Mouse (Mus musculus) hindbrain, postnatal 0 days (tissue): ENCODE results near the gene Gm3417. TPM values are rescaled to one million over a fixed set of nuclear protein-coding genes. Genes with fewer than 3 reads are reported as not detected.
"Not testable (repeated sequence)": the region's sequence is repeated elsewhere in the genome, so short reads cannot be mapped to it uniquely, and the experiment has no call there.

ENCODE experiments used
- ATAC-seq: fragments of 200-750 bp; cut with Nextera tagmentation; 2 replicates; pipeline ENCODE4 v1.8.0; 2017; ENCODE audit warnings: mild to moderate bottlenecking, moderate TSS enrichment, moderate library complexity
- DNase-seq: peaks from one replicate; pipeline ENCODE4 v3.0.0-alpha.2; 2015; ENCODE audit warnings: low spot score
- H3K27ac ChIP-seq: fragments of 300-500 bp; sonication (generic); 2 replicates; pipeline ENCODE4 v1.5.1; 2014; ENCODE audit warnings: mild to moderate bottlenecking
- H3K27me3 ChIP-seq: fragments of 300-500 bp; sonication (generic); 2 replicates; pipeline ENCODE4 v1.6.1; 2014; ENCODE audit warnings: low read length, mixed read lengths; ENCODE audit not compliant: insufficient read depth
- H3K36me3 ChIP-seq: fragments of 300-500 bp; sonication (generic); 2 replicates; pipeline ENCODE4 v1.6.1; 2014; ENCODE audit warnings: low read length, mixed read lengths; ENCODE audit not compliant: insufficient read depth
- H3K4me1 ChIP-seq: fragments of 300-500 bp; sonication (generic); 2 replicates; pipeline ENCODE4 v1.6.1; 2014; ENCODE audit warnings: antibody characterized with exemption, low read length, mixed read lengths; ENCODE audit not compliant: insufficient read depth
- H3K4me2 ChIP-seq: fragments of 300-500 bp; sonication (generic); 2 replicates; pipeline ENCODE4 v1.6.1; 2014; ENCODE audit warnings: low read depth, mild to moderate bottlenecking, low read length, moderate library complexity, mixed read lengths
- H3K4me3 ChIP-seq: fragments of 300-500 bp; sonication (generic); 2 replicates; pipeline ENCODE4 v1.5.1; 2014; ENCODE audit warnings: low read length
- H3K9ac ChIP-seq: fragments of 300-500 bp; sonication (generic); replicated peaks from 2 replicates; pipeline ENCODE4 v1.6.1; 2014; ENCODE audit warnings: mild to moderate bottlenecking, low read length, moderate library complexity, mixed read lengths
- H3K9me3 ChIP-seq: fragments of 300-500 bp; sonication (generic); 2 replicates; pipeline ENCODE4 v1.6.1; 2016; ENCODE audit warnings: low read length, mixed read lengths
- WGBS: fragments of 180-500 bp; shearing (Covaris S2); extraction: QIAGEN DNeasy Blood & Tissue Kit; methylation state at CpG from one replicate; pipeline ENCODE4 v1.1.7; 2014; 5-methylcytosine and 5-hydroxymethylcytosine counted together
- polyA plus RNA-seq: library from polyadenylated mRNA; unstranded; fragments of >200 nt; fragmentation: Nextera tagmentation; extraction: Ambion mirVana; gene quantifications from 2 replicates; pipeline ENCODE4 v1.2.1, GENCODE M21; 2015
- total RNA-seq: library from RNA; depleted of rRNA; stranded (reverse); fragments of >200 nt; gene quantifications from 2 replicates; pipeline ENCODE4 v1.2.3, GENCODE M21; 2014; rRNA removed

Gene Gm3417
- 1.3 TPM in 1 of 2 replicates, not detected in the other for total RNA-seq
- polyA plus RNA-seq, result 1.3 and 3.3 TPM in 2 replicates

DNA sequence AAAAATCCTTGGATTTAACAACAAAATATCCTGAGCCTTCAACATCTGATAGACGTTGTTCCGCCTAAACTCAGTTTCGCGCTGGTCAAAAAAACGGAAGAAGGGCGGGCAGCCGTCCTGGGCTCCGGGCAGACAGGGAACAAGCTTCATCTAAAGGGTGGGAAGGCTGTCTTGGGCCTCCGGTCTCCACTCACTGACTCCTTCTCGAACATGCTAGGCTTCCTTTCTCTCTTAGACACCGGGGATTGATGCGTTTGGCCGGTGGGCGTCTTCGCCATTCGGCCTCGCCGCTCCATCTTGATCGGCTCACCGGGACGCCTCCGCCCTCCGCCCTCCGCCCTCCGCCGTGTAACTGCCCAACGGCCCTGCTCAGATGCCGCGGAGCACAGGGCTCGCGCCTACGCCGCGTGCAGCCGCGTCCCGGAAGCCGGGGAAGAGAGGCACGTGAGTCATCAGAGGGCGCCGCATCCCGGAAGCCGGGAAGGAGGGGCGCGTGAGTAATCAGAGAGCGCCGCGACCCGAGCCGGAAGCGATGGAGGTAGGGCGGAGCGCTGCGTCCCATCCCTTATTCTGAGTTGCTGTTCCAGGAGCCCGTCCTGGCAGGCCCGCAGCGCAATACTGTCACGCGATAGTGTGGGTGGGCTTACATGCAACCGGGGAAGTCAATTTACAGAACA is at the start of gene Gm3417, which contains the start of gene 9030025P20Rik:
Gm3417 (minus strand) TSS at position 429 of the 677 bp plus-strand sequence.
9030025P20Rik (plus strand) TSS at position 107 of the 677 bp plus-strand sequence.
- not testable (repeated sequence) for H3K4me2 ChIP-seq, H3K9me3 ChIP-seq

GRCm38 (mm10) chr17:15025513-15025912 is 46.9 kb upstream of the Gm3417 start:
- H3K27ac ChIP-seq, H3K4me3 ChIP-seq, H3K36me3 ChIP-seq, DNase-seq, H3K9me3 ChIP-seq, H3K27me3 ChIP-seq, ATAC-seq, H3K4me1 ChIP-seq, H3K9ac ChIP-seq, H3K4me2 ChIP-seq: not testable (repeated sequence)
- WGBS, result no CpG with 5 or more reads among the region's 6 CpGs

More for the DNA sequence above, at the start of gene Gm3417, which contains the start of gene 9030025P20Rik:
- not testable (repeated sequence) for H3K9ac ChIP-seq, H3K27ac ChIP-seq, H3K36me3 ChIP-seq, H3K27me3 ChIP-seq, H3K4me1 ChIP-seq, DNase-seq, H3K4me3 ChIP-seq
- ATAC-seq, result peak; percentile 99
- no CpG with 5 or more reads among the region's 60 CpGs for WGBS

GRCm38 (mm10) chr17:15024502-15025193 is 46.1 kb upstream of the Gm3417 start:
- WGBS, result no CpG with 5 or more reads among the region's 48 CpGs
- H3K4me1 ChIP-seq, H3K36me3 ChIP-seq, H3K27me3 ChIP-seq, H3K9ac ChIP-seq, H3K9me3 ChIP-seq, H3K27ac ChIP-seq, H3K4me3 ChIP-seq, DNase-seq, H3K4me2 ChIP-seq: not testable (repeated sequence)
- peak; percentile 89 for ATAC-seq

GRCm38 (mm10) chr17:15023878-15024492 is 45.4 kb upstream of the Gm3417 start:
- peak; percentile 83 for ATAC-seq
- WGBS, result no CpG with 5 or more reads among the region's 97 CpGs
- not testable (repeated sequence) for H3K27ac ChIP-seq

GRCm38 (mm10) chr17:15021503-15022220 is 43.1 kb upstream of the Gm3417 start:
- H3K9me3 ChIP-seq, DNase-seq, ATAC-seq: not testable (repeated sequence)

More at GRCm38 (mm10) chr17:15023878-15024492, 45.4 kb upstream of the Gm3417 start:
- not testable (repeated sequence) for H3K36me3 ChIP-seq, H3K27me3 ChIP-seq, H3K9ac ChIP-seq, DNase-seq, H3K9me3 ChIP-seq, H3K4me3 ChIP-seq, H3K4me1 ChIP-seq, H3K4me2 ChIP-seq

DNA sequence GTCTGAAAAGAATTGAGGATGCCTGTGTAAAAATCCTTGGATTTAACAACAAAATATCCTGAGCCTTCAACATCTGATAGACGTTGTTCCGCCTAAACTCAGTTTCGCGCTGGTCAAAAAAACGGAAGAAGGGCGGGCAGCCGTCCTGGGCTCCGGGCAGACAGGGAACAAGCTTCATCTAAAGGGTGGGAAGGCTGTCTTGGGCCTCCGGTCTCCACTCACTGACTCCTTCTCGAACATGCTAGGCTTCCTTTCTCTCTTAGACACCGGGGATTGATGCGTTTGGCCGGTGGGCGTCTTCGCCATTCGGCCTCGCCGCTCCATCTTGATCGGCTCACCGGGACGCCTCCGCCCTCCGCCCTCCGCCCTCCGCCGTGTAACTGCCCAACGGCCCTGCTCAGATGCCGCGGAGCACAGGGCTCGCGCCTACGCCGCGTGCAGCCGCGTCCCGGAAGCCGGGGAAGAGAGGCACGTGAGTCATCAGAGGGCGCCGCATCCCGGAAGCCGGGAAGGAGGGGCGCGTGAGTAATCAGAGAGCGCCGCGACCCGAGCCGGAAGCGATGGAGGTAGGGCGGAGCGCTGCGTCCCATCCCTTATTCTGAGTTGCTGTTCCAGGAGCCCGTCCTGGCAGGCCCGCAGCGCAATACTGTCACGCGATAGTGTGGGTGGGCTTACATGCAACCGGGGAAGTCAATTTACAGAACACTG is 31.3 kb upstream of the Gm3417 start, which contains the start of gene Gm3435:
Gm3435 (plus strand) TSS at position 471 of the 708 bp plus-strand sequence.
- H3K36me3 ChIP-seq, H3K27me3 ChIP-seq, H3K9me3 ChIP-seq, H3K4me1 ChIP-seq, DNase-seq, H3K4me3 ChIP-seq, H3K27ac ChIP-seq, H3K4me2 ChIP-seq, H3K9ac ChIP-seq: not testable (repeated sequence)
- WGBS, result no CpG with 5 or more reads among the region's 60 CpGs
- peak; percentile 99 for ATAC-seq

More at GRCm38 (mm10) chr17:15021503-15022220, 43.1 kb upstream of the Gm3417 start:
- H3K36me3 ChIP-seq, H3K27ac ChIP-seq, H3K9ac ChIP-seq, H3K4me2 ChIP-seq, H3K27me3 ChIP-seq, H3K4me3 ChIP-seq, H3K4me1 ChIP-seq: not testable (repeated sequence)
- WGBS, result 82% methylated on average over 3 of the region's 3 CpGs

GRCm38 (mm10) chr17:15009088-15009487 is 30.5 kb upstream of the Gm3417 start:
- no CpG with 5 or more reads among the region's 3 CpGs for WGBS
- not testable (repeated sequence) for H3K4me3 ChIP-seq, H3K9ac ChIP-seq, H3K9me3 ChIP-seq, H3K4me1 ChIP-seq, H3K36me3 ChIP-seq, H3K27ac ChIP-seq, DNase-seq, H3K4me2 ChIP-seq, H3K27me3 ChIP-seq, ATAC-seq

DNA sequence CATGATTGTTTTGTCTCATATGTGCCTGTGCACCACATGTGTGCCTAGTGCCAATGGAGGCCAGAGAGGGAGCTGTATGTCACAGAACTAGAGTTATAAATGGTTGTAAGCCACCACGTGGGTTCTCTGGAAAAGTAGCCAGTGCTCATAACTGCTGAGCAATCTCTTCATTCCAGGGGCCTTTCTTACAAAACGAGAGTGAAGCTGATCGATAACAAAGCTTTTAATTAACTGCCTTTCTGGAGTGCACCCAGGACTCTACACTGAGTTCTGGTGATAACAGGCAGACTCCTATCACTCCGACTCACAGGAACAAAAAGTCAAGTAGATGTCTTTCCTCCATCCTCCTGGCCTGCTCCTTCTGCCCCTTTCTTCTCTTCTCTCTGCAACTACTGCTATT is 21.5 kb upstream of the Gm3417 start:
- not testable (repeated sequence) for H3K9ac ChIP-seq, H3K27me3 ChIP-seq, H3K27ac ChIP-seq, DNase-seq, H3K9me3 ChIP-seq, H3K4me2 ChIP-seq, H3K36me3 ChIP-seq, H3K4me3 ChIP-seq, H3K4me1 ChIP-seq, ATAC-seq
- WGBS, result no CpG with 5 or more reads among the region's 4 CpGs

DNA sequence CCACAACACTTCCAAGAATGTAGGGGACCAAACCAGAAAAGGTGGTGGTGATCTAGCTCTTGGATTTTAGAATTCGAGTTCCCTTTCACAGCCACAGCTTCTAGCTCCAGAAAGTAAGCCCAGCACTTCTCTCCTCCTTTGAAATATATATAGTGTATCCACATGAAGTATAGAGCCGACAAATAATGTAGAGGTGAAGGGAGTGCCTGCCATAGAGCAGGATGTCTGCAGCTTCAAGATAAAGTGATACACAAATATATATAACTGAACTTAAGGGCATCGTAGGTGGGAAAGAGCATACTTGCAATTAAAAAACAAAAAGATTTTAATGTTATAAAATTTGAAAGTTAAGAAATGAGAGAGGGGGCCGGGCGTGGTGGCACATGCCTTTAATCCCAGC is 15.6 kb upstream of the Gm3417 start:
- not testable (repeated sequence) for H3K9me3 ChIP-seq, DNase-seq, H3K4me2 ChIP-seq, H3K36me3 ChIP-seq, H3K27ac ChIP-seq, H3K9ac ChIP-seq, H3K4me1 ChIP-seq, H3K4me3 ChIP-seq, ATAC-seq, H3K27me3 ChIP-seq
- no CpG with 5 or more reads among the region's 5 CpGs for WGBS
